Mouse (Mus musculus) granulocyte monocyte progenitor cell, adult 5-6 weeks (primary cell): Measurements from ENCODE around the gene Tmem207. TPM values are rescaled to one million over a fixed set of nuclear protein-coding genes. Genes with fewer than 3 reads are reported as not detected.
"Not testable (repeated sequence)": the region's sequence is repeated elsewhere in the genome, so short reads cannot be mapped to it uniquely, and the experiment has no call there.

ENCODE experiments used
- ATAC-seq: replicated peaks from 2 replicates; pipeline ENCODE4 v1.8.0; 2016; ENCODE audit warnings: mild to moderate bottlenecking, moderate TSS enrichment, inconsistent platforms; ENCODE audit not compliant: poor library complexity, severe bottlenecking
- total RNA-seq, 2 experiments: library from RNA; stranded (forward) in 1 of 2; stranded (reverse) in 1 of 2; fragments of 200-712, 200-1000 nt in 1 of 2; fragments of >200 nt in 1 of 2; fragmentation: Nextera tagmentation in 1 of 2; gene quantifications; 2 replicates each; pipeline ENCODE4 v1.2.3; 2014 to 2017

The Tmem207 gene
- not detected in 2 replicates for total RNA-seq (2014; fragmentation: Nextera tagmentation)
- total RNA-seq (2017), result not detected in 2 replicates

DNA sequence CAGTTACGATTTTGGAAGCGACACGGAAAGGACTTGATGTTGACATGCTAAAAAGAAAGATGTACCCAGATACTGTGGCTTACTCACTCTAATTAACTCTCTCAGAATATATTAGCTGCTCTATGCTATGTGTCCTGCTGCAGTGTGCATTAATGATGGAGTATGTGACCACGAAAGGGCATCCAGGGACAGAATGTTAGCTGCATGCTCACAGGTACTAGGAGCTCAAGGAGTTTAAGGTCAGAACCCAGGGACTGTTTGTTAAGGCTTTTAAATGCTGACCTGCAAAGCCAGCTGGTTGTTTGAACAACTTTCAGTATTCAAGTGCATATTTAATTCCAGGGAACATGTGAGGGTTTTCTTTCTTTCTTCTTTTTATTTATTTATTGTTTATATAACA, at the start of gene Tmem207:
Tmem207 (minus strand) TSS at position 101 of the 400 bp plus-strand sequence.
- no peak for ATAC-seq

DNA sequence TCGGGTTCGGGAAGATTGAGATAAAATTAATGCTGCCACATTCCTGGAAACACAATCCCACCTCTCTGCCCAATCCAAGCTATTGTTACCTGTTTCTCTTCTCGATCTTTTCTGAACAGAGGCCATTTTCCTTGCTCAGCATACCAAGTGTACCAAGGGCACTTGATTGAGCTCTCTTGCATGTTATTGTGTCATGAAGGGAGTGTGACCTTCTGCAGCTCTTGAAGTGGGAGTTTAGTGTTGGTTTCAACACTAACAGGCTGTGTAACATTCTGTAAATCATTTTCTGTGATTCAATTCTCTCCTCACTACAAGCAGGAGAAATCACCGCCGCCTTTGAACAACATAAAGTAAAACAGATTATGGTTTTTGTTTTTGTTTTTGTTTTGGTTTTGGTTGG, 47.6 kb upstream of the Tmem207 start:
- no peak for ATAC-seq

DNA sequence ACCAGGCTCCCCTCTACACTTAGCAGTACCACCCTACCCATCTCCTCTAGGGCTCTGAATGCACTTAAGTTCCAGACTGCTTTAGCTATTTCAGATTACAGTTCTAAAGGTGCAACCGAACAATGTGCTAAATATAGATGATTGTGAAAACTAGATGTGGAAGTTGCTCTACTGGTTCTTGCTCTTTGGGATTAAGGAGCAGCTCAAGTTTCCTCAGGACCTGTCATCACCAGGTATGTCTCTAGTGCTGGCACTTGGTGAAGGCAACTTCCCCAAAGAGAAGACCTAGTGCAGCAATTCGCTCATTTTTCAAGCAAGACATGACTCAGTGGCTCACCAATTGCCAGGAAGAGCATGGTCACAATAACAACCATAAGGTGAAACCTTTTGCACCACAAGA, 45.3 kb upstream of the Tmem207 start:
- no peak for ATAC-seq

DNA sequence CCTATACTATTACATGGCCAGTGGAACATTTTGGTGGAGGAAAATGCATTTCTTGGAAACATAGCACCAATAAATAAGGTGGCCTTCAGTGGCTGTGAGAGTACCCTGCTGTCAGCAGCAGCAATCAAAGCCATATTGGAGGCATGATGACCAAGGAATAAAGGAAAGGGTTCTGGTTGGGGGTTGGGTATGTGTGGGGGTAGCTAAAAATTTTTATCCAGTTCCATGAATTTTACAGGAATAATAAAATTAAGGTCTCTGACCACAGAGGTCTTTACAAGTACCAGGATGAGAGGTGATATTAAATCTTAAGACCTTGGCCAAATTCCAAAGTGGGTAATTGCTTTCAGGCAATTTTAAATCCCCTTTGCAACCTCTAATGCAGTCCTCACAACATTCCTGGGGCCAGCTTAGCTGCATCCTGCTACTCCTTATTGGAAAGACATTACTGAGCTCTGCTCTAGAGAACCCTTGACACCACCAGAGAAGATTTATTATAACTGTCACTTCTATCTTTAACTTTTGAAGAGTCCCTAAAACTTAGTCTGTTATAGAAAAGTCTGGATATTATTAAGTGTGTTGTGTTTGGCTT, 42.9 kb upstream of the Tmem207 start:
- ATAC-seq, result no peak

DNA sequence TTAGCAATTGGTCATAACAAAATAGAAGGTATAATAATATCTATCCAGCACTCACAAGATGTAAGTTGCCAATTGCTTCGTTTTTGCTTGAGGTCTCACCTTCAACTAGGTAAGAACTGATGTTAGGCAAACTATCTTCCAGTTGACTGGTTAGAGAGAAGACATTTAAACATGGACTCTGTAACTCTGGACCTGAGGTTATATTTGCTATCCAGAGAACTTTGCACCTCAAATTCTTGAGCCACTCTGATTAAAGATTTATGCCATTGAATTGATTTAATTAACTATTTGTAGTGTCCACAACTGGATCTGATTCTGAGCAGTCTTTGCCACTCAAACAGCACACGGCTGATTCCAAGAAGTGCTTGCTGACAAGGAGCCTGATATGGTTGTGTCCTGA, 36.2 kb upstream of the Tmem207 start:
- ATAC-seq, result no peak

DNA sequence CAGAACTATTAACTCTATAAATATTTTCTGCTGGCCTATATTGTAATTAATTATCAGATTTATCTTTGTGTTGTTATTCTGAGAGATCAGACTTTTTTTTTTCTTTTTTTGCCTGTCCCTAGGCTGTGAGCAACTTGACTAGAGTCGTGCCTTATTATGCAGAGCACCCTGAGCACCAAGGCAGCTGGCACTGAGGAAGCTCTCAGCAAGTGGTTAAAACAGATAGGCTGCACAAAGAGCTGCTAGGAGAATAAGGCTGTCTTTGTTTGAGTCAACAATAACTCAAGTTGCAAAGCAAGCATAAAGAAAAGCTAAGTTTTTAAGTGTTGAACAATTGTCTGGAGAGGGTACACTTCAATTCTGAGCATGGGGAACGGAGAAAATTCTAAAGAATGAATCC, 35.2 kb upstream of the Tmem207 start:
- no peak for ATAC-seq

DNA sequence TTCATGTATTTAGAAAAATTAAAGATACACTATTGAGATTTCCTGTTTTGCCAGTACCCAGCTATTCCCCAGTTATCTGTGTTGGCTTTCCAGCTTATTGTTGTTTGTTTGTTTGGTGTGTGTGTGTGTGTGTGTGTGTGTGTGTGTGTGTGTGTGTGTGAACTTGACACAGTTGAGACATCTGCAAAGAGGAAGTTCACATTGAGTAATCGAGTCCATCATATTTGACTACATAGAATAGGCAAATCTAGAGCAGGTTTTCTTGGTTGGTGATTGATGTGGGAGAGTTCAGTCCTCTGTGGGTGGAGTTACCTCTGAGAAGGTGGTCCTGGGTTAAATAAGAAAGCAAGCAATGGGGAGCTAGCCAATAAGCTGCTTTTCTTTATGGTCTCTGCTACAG, 32.2 kb upstream of the Tmem207 start:
- no peak for ATAC-seq

DNA sequence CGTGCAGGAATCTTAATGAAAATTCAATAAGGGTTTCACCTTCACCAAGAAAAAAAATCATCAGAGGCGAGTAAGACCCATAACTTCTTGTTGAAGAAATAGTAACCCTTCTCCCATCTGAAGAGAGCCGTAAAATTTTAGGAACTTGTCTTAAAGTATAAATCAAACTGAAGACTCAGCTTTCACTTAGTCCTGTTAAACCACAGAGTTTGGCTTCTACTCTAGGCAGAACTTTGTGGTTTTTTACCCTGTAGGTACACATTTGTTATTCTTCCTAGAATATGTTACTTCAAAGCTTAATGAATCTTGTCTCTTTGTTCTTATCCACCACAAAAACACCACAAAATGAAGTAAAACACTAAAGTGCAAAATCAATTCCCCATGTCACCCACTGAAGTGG, 25.7 kb upstream of the Tmem207 start:
- no peak for ATAC-seq

DNA sequence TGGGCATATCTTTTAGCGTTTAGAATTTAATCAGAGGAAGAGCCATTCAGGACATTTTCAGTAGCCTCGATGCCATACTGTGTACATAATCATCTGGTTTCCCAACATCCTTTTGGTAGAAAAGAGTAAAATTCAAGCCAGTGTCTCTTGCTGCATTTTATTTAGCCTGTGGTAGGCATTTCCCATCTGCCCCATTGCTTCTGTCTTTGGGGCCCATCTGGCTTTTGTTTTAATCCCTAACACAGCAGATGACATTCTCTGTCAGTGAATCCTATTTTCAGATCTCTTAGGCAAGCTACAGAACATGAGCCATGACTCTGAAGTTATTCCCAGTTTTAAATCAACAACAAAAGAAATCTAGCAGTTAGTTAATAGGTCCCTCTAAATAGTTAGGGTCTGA, 22.7 kb upstream of the Tmem207 start:
- no peak for ATAC-seq

DNA sequence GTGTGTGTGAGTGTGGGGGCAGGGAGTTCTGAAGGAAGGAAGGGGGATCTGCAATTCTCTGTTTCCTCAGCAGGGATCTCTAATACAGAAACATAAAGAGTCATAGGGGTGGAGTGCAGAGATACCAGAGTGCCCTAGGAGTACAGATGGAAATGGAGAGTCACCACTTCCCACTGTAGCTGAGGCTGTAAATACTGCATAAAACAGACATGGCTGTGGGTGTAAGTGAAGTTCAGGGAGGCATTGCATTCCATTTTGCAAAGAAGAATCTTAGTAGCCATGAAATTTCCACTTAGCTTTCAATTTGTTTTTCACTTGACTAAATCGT, 20.3 kb upstream of the Tmem207 start:
- no peak for ATAC-seq

DNA sequence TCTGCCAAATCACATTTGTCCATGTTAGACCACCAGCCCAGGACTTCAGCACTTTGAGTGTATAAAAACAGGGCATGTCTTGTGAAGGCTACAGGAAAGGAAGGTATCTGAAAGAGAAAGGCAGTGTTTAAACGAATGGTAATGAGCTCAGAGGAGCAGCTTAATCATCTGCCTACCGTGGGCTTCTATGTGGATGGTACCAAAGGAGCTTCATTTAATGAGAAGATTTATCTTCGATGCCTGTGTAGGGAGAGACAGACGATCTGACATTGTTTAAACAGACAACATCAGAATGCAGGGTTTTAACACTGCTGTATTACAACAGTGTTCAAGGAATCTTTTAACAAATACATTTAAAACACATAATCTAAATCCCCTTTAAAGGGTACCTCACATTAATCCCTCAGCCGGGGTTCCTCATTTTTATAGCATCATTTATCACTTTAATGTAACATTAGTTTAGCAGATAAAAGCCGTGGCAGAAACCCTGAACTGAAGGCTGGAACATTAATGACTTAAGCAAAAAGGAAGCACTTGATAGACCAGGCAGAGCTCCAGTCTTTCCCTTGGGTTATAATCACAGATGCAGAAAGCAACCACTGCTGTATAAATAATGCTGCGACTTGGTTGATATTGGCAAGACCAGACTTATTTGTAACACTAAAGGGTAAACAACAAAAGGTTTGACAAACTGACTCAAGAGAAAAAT, 19.8 kb upstream of the Tmem207 start:
- ATAC-seq, result no peak

DNA sequence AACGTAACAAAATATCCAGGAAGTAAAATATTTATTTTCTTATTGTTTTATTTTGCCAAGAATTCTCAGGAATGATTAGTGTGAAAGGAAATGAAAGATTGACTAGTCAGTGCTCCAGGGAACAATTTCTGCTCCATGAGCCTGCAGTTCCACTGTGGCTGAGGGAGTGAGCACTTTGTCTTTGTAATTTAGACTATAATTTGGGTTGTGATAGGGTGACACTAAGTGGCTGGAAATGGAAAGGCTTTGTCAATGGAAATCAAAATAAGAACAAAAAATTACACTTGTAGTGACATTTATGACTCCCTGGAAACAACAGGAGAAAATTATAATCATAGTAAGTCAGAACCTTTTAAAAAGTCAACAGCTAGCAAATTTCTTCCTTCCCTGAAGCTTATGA, 5.7 kb upstream of the Tmem207 start:
- ATAC-seq, result no peak

DNA sequence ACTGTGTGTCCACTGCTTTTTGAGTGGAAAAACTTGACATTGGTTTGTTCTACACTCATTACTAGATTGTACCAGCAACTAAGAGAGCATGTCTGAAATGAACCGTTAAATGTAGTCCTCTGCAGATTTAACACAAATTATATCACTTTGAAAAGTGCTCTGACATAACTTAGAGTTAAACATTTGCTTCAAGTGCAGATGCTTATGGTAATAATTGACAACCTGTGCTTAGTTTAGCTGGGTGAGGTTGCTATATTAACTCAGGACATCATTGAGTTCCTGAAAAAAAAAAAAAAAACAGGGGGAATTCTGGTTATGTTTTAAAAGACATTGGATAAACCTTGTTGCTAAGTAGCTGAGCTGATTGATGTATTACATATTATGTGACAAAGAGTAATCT, 3.9 kb upstream of the Tmem207 start:
- no peak for ATAC-seq

DNA sequence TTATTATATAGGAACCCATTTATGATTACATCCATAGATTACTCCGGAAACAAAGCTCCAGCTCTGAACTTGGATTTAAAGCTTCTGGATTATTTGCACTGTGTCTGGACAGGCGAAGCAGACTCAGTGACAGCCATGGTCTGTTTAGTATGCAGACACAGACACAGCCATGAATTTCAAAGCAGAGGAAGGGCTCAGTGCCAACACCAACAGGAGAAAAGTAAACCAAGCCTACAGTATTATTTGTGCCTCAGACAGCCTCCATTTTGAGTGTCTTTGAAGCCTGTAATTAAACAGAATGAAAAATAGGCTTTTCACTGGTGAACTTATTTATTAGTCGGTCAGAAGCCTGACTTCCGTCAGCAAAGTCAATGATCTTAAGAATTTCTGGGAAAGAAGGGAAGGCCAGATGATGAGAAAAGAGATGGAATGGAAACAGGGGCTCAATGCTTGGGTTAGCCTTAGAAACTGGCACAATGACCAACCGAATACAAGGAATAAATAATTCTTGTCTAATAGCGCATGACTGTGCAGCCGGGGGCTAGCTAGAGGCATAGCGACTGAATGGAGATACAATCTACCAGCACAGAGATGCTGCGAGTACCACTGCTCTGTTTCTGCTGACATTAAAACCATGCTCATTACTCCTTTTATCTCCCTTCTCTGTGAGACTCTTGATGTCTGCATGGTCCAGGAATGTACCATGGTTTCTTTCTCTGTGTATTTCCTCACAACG, 1.5 kb upstream of the Tmem207 start:
- ATAC-seq, result no peak

DNA sequence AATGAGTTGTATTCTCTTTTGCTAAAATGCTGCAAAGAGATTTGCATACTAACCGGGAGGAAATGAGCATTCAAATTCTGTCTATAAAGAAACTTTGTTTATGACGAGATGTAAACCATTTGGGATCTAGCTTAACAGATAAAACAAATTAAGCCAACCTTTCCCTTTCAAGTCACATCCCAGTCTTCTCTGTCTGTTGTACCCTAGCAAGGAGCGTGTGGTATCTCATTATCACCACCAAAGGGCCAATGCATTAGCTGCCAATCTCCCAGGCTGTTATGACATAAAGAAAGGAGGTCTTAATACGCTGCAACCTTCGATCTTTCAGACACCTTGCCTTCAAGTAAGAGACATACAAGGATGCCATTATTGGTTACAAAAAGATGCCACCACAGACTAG, 737 bp downstream of the Tmem207 start:
- no peak for ATAC-seq

DNA sequence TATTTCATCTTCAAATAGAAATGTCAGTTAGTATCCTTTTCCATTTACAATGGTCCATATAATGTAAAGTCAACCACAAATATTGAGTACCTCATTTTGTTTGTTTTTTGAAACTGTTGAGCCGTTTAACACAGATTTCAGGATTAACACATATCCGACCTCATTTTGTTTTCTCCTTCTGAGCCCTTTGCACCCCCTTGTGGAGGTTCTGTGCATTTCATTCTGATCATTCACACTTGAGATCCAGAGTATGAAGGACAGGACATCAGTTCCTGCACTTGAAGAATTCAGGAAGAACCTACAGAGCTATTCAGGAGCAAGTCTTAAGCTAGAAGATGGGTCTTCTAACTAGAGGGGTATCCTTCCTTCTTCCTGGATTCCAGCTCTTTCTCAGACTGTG, 7.0 kb downstream of the Tmem207 start:
- ATAC-seq, result peak; percentile 42; the same call in 1 of the 2 replicates

DNA sequence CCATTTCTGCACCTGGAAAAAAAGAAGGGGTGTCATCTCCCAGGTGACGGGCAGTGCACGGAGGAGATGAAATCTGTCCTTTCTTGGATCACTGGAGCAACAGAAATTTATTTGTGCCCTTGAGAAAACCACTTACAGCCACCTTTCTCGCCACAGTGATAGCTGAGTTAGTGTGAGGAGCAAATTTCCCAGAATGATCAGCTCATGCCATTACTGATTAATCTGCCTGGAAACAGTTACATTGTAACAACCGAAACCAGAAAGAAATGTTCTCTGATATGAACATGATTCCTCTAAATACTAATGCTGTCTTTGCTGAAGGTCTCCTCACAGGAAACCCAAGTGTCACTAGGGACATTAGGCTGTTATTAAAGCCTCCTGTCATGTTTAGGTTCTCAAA, 21.6 kb downstream of the Tmem207 start:
- no peak for ATAC-seq

DNA sequence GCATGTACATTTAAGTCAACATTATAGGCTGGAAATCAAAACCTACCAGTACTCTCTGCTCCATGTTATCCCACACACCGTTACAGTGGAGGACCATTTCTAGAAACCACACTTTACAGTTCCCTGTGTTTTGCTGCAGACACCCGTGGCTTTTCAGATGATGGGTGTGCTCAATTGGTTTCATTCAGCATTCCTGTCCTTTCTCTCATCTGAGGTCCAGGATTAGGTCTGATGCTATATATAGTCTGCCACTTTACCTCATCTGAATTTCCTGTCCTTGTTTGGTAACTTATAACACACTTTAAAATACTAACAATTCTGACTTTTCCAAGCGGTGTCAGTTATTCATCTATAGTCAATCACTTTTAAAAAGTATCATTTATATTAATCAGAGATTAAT, 25.8 kb downstream of the Tmem207 start:
- ATAC-seq, result no peak

DNA sequence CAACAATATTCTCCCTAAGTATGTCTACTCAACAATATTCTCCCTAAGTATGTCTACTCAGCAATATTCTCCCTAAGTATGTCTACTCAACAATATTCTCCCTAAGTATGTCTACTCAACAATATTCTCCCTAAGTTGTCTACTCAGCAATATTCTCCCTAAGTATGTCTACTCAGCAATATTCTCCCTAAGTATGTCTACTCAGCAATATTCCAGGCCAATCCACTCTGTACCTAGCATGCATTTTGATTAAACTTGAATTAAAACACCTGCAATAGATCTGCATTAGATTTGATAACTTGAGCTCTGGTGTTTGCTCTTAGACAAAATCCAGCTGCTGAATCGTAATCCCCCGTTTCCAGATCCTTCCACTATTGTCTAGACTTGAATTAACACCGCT, 26.9 kb downstream of the Tmem207 start:
- ATAC-seq, result not testable (repeated sequence)

DNA sequence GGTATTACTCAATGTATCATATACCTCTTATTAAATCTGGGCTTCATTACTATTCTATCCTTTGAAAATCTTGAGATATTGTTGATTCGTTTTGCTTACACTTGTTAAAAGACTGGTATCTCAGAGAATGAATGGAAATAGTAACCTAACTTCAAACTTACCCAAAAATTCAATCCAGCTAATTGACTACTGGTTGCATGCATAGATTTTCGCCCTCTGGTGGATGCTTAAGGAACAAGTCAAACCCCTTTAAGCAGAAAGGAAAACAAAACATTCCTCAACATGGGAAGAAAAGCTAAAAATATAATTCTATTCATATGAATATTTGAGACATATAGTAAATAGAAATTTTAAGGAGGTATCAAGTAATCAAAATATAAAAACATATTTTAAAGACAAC, 30.8 kb downstream of the Tmem207 start:
- ATAC-seq, result no peak

DNA sequence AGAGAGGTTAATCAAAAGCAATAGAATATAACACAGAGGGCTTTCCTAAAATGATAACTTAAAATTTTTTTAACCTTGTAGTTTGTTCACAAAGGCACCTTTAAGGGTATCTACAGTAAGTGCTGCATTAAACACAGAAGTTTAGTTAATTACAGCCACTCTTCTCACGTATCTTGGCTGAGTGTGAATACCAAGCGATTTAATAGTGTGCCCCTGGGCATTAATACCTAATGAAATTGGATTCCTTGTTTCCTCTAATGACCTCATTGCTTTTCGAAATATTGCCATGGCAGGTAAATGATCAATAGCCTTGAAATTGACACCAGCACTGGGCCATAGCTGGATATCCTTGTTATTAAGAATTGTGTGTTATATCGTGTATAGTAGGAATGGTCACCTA, 55.3 kb downstream of the Tmem207 start:
- no peak for ATAC-seq

DNA sequence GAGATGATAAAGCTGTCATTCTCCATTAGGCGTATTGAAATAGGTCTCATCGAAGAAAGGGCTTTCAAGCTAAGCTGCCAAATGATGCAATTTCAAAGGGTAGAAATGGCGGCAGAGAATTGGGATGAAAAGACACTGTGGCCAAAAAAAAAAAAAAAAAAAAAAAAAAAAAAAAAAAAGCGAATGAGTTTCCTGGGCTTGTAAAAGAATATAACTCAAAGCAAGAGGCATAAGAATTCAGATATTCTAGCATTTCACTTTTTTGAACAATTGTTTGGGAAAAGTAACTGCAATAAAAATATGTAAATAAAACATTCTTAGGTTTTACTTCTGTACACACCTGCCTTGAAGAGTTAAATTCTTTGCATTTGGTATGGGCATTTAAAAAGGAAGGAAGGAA, 60.0 kb downstream of the Tmem207 start:
- no peak for ATAC-seq
